Mouse (Mus musculus) neural tube, embryonic 11.5 days (tissue): ENCODE measurements around the gene Ppm1e. TPM values are rescaled to one million over a fixed set of nuclear protein-coding genes. Genes with fewer than 3 reads are reported as not detected.

Experiments
- ATAC-seq: fragments of 200-750 bp; cut with Nextera tagmentation; 2 replicates; pipeline ENCODE4 v1.8.0; 2017; ENCODE audit warnings: moderate number of reproducible peaks, mild to moderate bottlenecking, moderate TSS enrichment, moderate library complexity; ENCODE audit not compliant: insufficient read depth, low FRiP score, low TSS enrichment
- DNase-seq: peaks from one replicate; pipeline ENCODE4 v3.0.0-alpha.2; 2015; ENCODE audit warnings: low spot score
- H3K27ac ChIP-seq: fragments of 300-500 bp; sonication (generic); 2 replicates; pipeline ENCODE4 v1.5.1; 2014; ENCODE audit warnings: low read depth, mild to moderate bottlenecking, low read length
- H3K27me3 ChIP-seq: fragments of 300-500 bp; sonication (generic); 2 replicates; pipeline ENCODE4 v1.6.1; 2014; ENCODE audit warnings: mild to moderate bottlenecking, low read length, mixed read lengths; ENCODE audit not compliant: control insufficient read depth, insufficient read depth
- H3K36me3 ChIP-seq: fragments of 300-500 bp; sonication (generic); 2 replicates; pipeline ENCODE4 v1.6.1; 2014; ENCODE audit warnings: mild to moderate bottlenecking, low read length, moderate library complexity, mixed read lengths; ENCODE audit not compliant: control insufficient read depth, insufficient read depth
- H3K4me1 ChIP-seq: fragments of 300-500 bp; sonication (generic); 2 replicates; pipeline ENCODE4 v1.6.1; 2014; ENCODE audit warnings: low read length, mixed read lengths; ENCODE audit not compliant: control insufficient read depth, insufficient read depth
- H3K4me2 ChIP-seq: fragments of 300-500 bp; sonication (generic); 2 replicates; pipeline ENCODE4 v1.6.1; 2014; ENCODE audit warnings: low read depth, mild to moderate bottlenecking, moderate library complexity
- H3K4me3 ChIP-seq: fragments of 300-500 bp; sonication (generic); 2 replicates; pipeline ENCODE4 v1.5.1; 2014; ENCODE audit warnings: low read depth, low read length
- H3K9ac ChIP-seq: fragments of 300-500 bp; sonication (generic); 2 replicates; pipeline ENCODE4 v1.6.1; 2014; ENCODE audit warnings: mild to moderate bottlenecking, low read length
- H3K9me3 ChIP-seq: fragments of 300-500 bp; sonication (generic); 2 replicates; pipeline ENCODE4 v1.6.1; 2016; ENCODE audit warnings: low read length; ENCODE audit not compliant: control insufficient read depth
- WGBS: fragments of 180-500 bp; shearing (Covaris S2); extraction: QIAGEN DNeasy Blood & Tissue Kit; methylation state at CpG from one replicate; pipeline ENCODE4 v1.1.7; 2014; 5-methylcytosine and 5-hydroxymethylcytosine counted together
- polyA plus RNA-seq: library from polyadenylated mRNA; unstranded; fragments of >200 nt; fragmentation: Nextera tagmentation; extraction: Ambion mirVana; gene quantifications from 2 replicates; pipeline ENCODE4 v1.2.1, GENCODE M21; 2014

Gene Ppm1e
- polyA plus RNA-seq, 1 experiment from 2014 or later, result 15.5 TPM

DNA sequence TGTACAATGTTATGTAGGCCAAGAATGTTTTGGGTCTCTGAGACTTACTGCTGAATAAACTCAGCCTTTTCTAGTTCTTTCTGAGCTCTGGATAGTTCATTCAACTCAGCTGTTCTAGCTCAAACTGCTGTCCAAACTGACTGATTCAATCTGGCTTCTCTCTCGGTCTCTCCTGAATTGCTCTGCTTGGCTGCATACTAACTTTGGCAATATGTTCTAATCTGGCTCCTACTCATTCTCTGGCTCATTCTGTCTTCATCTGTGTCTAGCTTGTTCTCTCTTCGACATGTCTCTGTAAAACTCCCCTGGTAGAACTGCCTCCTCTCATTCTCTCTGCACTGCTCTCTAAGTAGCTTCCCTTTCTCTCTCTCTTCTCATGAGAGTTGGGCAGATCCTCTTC, 72.6 kb downstream of the Ppm1e start:
- ATAC-seq, result no peak

DNA sequence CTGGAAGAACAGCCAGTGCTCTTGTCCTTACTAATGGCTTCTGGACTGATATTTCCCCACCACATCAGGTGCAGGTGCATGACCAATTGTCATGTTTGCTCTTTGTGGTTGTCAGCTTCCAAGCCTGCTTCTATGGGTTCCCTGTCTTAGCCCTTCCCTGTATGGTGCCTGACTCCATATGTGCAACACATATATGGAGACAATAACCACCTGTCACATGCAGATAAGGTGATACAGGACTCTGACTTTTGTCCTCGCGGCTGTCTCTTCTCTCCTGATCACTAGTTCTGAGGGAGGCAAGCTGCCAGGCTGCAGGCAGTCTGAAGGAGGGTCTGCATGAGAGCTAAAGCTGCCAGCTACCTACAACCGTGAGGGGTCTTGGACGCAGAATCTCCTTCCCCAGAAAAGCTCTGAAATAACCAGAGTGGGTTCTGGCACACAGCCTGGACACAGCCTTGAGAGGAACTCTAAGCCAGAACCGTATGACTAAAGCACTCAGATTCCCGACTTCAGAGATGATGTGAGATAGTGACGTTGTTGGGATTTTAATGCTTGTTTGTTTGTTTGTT, 76.8 kb downstream of the Ppm1e start:
- 84% methylated on average over 7 of the region's 7 CpGs for WGBS
- DNase-seq (no peak), ATAC-seq (no peak)
- H3K27me3 ChIP-seq, result no peaks in the 10 kb centered on the region
- no peaks in the 10 kb centered on the region for H3K9me3 ChIP-seq
- H3K4me1 ChIP-seq, result no peaks in the 10 kb centered on the region; the same call in 1 of the 2 replicates
- no peak overlapping the region for H3K27ac ChIP-seq
- H3K4me2 ChIP-seq, result no peak overlapping the region
- H3K9ac ChIP-seq, result no peak overlapping the region
- H3K4me3 ChIP-seq, result no peak overlapping the region
- H3K36me3 ChIP-seq, result no peaks in the 10 kb centered on the region

More for the DNA sequence above, 72.6 kb downstream of the Ppm1e start:
- H3K9ac ChIP-seq, result no peak overlapping the region
- no peaks in the 10 kb centered on the region for H3K4me1 ChIP-seq
- H3K36me3 ChIP-seq, result no peaks in the 10 kb centered on the region
- no peaks in the 10 kb centered on the region for H3K9me3 ChIP-seq
- H3K27me3 ChIP-seq, result no peaks in the 10 kb centered on the region
- no peak overlapping the region for H3K4me2 ChIP-seq
- WGBS, result 92% methylated on average over 2 of the region's 2 CpGs
- H3K27ac ChIP-seq, result no peak overlapping the region
- no peak for DNase-seq
- no peak overlapping the region for H3K4me3 ChIP-seq

DNA sequence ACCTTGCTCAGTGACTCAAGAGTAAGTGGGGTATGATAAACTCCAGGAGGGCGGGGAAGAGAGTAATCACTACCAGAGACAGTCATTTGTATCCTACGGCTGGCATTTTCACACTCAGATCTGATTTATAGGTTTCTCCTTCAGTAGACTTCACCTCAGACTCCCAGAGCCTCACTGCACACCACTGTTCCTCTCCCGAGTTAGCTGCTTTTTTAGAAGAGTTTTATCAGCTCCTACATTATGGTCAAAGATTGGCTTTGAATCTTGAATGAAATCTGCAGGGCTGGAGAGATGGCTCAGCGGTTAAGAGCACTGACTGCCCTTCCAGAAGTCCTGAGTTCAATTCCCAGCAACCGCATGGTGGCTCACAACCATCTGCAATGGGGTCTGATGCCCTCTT, 79.4 kb downstream of the Ppm1e start:
- ATAC-seq (no peak), DNase-seq (no peak)
- H3K4me1 ChIP-seq, result peaks cover 4% of the 10 kb centered on the region; the same call in 1 of the 2 replicates
- no peaks in the 10 kb centered on the region for H3K27me3 ChIP-seq
- no peak overlapping the region for H3K9ac ChIP-seq
- no peak overlapping the region for H3K4me2 ChIP-seq
- H3K4me3 ChIP-seq, result no peak overlapping the region
- 59% methylated on average over 5 of the region's 5 CpGs for WGBS
- no peaks in the 10 kb centered on the region for H3K36me3 ChIP-seq
- H3K9me3 ChIP-seq, result no peaks in the 10 kb centered on the region
- no peak overlapping the region for H3K27ac ChIP-seq

DNA sequence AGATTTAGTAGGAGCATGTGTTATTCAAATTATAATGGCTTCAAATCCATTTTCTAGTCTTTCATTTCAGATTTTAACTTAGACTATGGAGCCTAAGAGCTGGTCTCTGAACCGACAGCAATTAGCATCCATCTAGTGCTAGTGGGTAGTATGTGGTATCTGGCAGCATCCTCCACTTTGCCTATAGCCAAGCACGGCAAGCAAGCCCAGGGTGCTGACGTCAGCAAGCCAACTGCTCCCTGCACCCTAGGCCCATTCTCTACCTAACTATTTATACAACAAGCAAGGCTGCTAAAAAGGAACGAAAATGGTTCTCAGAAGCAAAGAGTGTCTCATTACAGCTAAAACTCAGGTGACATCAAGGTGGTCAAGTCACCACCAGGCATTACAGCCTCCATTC, 80.0 kb downstream of the Ppm1e start:
- 87% methylated on average over 4 of the region's 4 CpGs for WGBS
- no peaks in the 10 kb centered on the region for H3K36me3 ChIP-seq
- no peak for DNase-seq
- no peak overlapping the region for H3K9ac ChIP-seq
- H3K4me1 ChIP-seq, result peaks cover 4% of the 10 kb centered on the region; the same call in 1 of the 2 replicates
- no peaks in the 10 kb centered on the region for H3K27me3 ChIP-seq
- no peak overlapping the region for H3K27ac ChIP-seq
- no peak overlapping the region for H3K4me2 ChIP-seq
- H3K9me3 ChIP-seq, result no peaks in the 10 kb centered on the region
- H3K4me3 ChIP-seq, result no peak overlapping the region
- no peak for ATAC-seq

DNA sequence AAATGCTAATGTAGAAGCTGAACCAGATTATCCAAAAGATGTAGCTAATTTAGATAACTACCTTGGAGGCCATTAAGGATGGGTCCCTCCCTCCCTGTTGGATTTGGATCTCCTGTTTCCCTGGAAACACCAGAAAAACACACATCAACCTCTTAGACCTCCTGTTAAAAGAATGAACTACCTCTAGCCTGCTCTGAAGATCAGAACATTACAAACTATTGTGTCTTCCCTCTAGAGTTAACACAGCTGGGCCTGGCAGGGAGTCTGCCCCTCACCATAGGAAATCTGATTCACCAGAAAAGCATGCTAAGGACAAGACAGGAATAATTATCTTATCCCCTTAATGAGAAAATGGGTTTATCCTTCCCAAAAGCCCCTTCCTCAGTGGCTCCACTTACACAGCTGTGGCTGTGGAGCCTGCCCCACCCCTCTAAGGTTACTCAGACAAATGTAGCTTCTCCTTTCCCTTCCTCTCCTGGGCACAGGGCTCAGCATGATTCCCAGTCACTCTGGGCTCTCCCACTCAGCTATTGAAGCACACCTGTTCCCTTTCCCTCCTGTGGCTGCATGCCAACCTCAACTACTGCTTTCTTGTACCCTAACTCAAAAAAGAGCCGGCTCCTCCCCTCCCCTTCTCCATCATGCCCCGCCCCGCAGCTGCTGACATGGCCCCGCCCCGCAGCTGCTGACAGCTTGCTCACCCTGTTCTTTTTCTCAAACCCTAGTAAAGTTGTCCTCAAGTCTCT, 82.4 kb downstream of the Ppm1e start:
- no peak for ATAC-seq
- Histone ChIP-seq H3K4me3 (no peak overlapping the region), H3K9me3 (no peaks in the 10 kb centered on the region), H3K9ac (no peak overlapping the region), H3K4me2 (no peak overlapping the region), H3K36me3 (no peaks in the 10 kb centered on the region), H3K27ac (no peak overlapping the region), H3K4me1 (peaks cover 4% of the 10 kb centered on the region; the same call in 1 of the 2 replicates), H3K27me3 (no peaks in the 10 kb centered on the region)
- 5% methylated on average over 5 of the region's 5 CpGs for WGBS
- peak; percentile 31 for DNase-seq

DNA sequence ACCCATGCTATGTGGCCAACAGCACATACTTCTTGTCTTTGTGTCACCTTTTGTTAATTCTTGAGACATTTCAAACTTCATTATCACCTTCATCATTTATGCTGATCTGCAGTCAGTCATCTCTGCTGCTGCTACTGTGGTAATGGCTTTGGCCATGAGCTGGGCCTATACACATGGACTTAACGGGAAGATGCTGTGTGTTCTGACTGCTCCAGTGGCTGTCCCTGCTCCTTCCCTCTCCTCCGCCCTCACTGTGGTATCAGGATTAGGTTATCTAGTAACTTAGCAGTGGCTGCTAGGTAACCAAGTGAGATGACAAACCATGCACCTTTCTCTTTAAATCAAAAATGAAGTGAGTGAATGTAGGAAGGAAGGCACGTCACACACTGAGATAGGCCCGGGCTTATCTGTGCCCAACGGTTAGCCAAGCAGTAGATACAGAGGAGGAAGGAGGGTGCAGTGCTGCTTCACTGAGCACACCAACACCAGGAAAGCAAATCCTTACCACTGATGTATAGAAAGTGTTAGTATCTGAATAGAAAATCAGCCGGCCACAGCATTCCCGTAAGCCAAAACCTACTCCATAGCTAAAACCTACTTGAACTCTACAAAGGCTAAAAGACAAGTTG, 83.3 kb downstream of the Ppm1e start:
- no peaks in the 10 kb centered on the region for H3K9me3 ChIP-seq
- H3K4me2 ChIP-seq, result no peak overlapping the region
- DNase-seq (no peak), ATAC-seq (no peak)
- H3K4me3 ChIP-seq, result no peak overlapping the region
- peaks cover 4% of the 10 kb centered on the region; the same call in 1 of the 2 replicates for H3K4me1 ChIP-seq
- H3K27me3 ChIP-seq, result no peaks in the 10 kb centered on the region
- WGBS, result 91% methylated on average over 7 of the region's 7 CpGs
- no peak overlapping the region for H3K27ac ChIP-seq
- no peak overlapping the region for H3K9ac ChIP-seq
- no peaks in the 10 kb centered on the region for H3K36me3 ChIP-seq

DNA sequence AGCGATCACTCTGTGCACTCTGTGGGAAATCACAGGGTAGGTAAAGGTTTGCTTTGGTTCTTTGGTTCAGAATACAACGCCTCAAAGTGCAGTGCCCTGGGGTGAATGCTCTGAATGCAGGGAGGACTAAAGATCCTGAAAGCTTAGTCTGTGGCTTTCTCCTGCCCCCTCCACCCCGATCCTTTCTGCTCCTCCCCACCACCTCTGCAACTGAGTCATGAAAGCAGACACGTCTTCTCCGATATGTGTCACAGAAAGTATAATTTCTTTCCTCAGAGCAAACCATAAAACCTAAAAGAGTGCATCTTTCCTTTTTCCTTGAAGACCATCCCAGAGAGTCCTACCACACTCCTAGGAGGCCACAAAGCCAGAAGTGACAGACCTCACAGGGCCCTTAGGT, 86.1 kb downstream of the Ppm1e start:
- H3K9me3 ChIP-seq, result no peaks in the 10 kb centered on the region
- DNase-seq (no peak), ATAC-seq (no peak)
- no peak overlapping the region for H3K27ac ChIP-seq
- H3K4me3 ChIP-seq, result no peak overlapping the region
- 91% methylated on average over 5 of the region's 5 CpGs for whole genome bisulfite sequencing
- peaks cover 4% of the 10 kb centered on the region; the same call in 1 of the 2 replicates for H3K4me1 ChIP-seq
- H3K9ac ChIP-seq, result no peak overlapping the region
- H3K36me3 ChIP-seq, result no peaks in the 10 kb centered on the region
- H3K27me3 ChIP-seq, result no peaks in the 10 kb centered on the region
- H3K4me2 ChIP-seq, result no peak overlapping the region

DNA sequence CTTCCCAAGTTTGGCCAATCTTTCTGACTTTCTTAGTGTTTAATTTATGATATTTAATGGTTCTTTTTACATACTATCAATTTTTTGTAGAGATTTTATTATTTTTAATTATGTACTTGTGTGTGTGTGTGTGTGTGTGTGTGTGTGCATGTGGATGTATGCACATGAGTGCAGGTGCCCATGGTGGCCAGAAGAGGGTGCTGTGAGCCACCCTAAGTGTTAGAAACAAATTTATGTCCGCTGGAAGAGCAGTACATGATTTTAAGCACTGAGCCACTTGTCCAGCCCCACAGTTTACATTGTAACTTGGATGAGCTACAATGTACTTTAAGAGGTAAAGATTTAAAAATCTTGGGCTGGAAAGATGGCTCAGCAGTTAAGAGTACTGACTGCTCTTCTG, 87.3 kb downstream of the Ppm1e start:
- Histone ChIP-seq H3K36me3 (no peaks in the 10 kb centered on the region), H3K9me3 (no peaks in the 10 kb centered on the region), H3K4me3 (no peak overlapping the region), H3K4me1 (peaks cover 3% of the 10 kb centered on the region; the same call in 1 of the 2 replicates), H3K27me3 (no peaks in the 10 kb centered on the region), H3K9ac (no peak overlapping the region), H3K27ac (no peak overlapping the region), H3K4me2 (no peak overlapping the region)
- no peak for DNase-seq
- WGBS, result 85% methylated on average over 1 of the region's 1 CpGs
- no peak for ATAC-seq
